Mouse (Mus musculus): ENCODE results near the gene Ccdc106.
"Not testable (repeated sequence)": the region's sequence is repeated elsewhere in the genome, so short reads cannot be mapped to it uniquely, and the experiment has no call there.

DNA sequence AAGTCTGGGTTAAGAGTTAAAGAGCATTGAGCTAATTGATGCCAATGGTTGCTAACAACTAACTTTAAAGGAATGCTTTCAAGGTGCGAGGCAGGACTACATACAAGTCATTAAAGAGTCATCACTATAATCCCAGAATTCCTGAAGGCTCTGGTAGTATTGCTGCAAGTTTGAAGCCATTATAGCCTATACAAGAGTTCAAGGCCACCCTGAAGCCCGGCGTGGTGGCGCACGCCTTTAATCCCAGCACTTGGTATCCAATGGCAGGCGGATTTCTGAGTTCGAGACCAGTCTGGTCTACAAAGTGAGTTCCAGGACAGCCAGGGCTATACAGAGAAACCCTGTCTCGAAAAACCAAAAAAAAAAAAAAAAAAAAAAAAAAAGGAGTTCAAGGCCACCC, 777 bp upstream of the Ccdc106 start:
- not testable (repeated sequence) for TF ChIP-seq POLR2A (IDR thresholded peaks at IDR 0.05; ENCODE audit: insufficient read depth, low read depth, low read length); CTCF (IDR thresholded peaks at IDR 0.05); EP300 (IDR thresholded peaks at IDR 0.05; ENCODE audit: insufficient read depth, low read depth, low read length)
